Mouse (Mus musculus) erythroid progenitor cell, adult 5-6 weeks (primary cell): ENCODE results near the gene Pgap3. TPM values are rescaled to one million over a fixed set of nuclear protein-coding genes. Genes with fewer than 3 reads are reported as not detected.

Source experiments
- ATAC-seq: replicated peaks from 2 replicates; pipeline ENCODE4 v1.8.0; 2016; ENCODE audit warnings: moderate number of reproducible peaks, mild to moderate bottlenecking, moderate TSS enrichment, inconsistent platforms; ENCODE audit not compliant: poor library complexity, low FRiP score, severe bottlenecking
- total RNA-seq, 2 experiments: library from RNA; stranded (forward) in 1 of 2; stranded (reverse) in 1 of 2; fragments of 150-400 nt in 1 of 2; fragments of 186-747, 209-891 nt in 1 of 2; gene quantifications; 2 replicates each; pipeline versions ENCODE4 v1.2.3 to v1.2.4; 2015 to 2017; ENCODE audit warnings: low replicate concordance in 2 of 2

The Pgap3 gene
- total RNA-seq, 2 experiments from 2014 or later: 2.4 to 3.4 TPM

DNA sequence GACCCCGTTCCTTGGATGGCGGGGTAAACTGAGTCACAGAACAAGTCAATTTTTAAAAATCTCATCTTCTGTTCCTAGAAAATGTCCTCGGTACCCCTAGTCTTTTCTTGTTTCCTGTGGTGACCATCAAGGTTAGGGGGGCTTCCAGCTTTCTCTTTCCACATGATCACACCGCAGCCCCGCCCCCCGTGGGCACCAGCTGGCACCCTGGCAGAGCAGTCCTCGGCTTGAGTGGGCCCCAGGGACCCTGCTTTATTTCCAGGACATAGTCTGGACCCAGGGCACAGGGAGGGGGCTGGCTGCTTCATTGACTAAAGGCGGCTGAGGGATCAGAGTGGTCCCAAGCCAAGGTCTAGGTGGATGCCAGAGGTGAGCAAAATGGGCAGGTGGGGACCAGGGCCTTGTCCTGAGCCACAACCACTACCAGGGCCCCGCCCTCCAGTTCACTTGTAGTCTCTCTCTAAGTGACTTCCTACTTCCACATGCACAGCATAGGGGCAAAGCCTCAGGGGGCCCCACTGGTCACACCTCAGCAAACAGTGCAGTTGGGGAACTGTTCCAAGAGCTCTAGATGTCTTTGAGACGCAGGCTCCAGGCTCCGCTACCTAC lies 60.5 kb downstream of the Pgap3 start:
- no peak for ATAC-seq

GRCm38 (mm10) chr11:98339071-98339501 lies 61.2 kb downstream of the Pgap3 start:
- ATAC-seq: no peak

Other genes with a start within 250 kb of the Pgap3 start
- 46.9 and 62.9 TPM in 2 replicates for gene Med1, start 207.2 kb downstream of the Pgap3 start, total RNA-seq (2015; ENCODE audit: low replicate concordance)
- 29.0 and 35.2 TPM in 2 replicates for gene Med1, start 207.2 kb downstream of the Pgap3 start, total RNA-seq (2017; ENCODE audit: low replicate concordance)
- 58.0 and 63.3 TPM in 2 replicates for gene Cdk12, start 197.4 kb downstream of the Pgap3 start, total RNA-seq (2015; ENCODE audit: low replicate concordance)
- 61.8 and 66.0 TPM in 2 replicates for gene Cdk12, start 197.4 kb downstream of the Pgap3 start, total RNA-seq (2017; ENCODE audit: low replicate concordance)
- not detected in 2 replicates for gene Neurod2, start 70.8 kb downstream of the Pgap3 start, total RNA-seq (2015; ENCODE audit: low replicate concordance)
- gene Neurod2, start 70.8 kb downstream of the Pgap3 start, total RNA-seq (2017; ENCODE audit: low replicate concordance): not detected in 2 replicates
- not detected in 2 replicates for gene Ppp1r1b, start 52.1 kb downstream of the Pgap3 start, total RNA-seq (2015; ENCODE audit: low replicate concordance)
- gene Ppp1r1b, start 52.1 kb downstream of the Pgap3 start, total RNA-seq (2017; ENCODE audit: low replicate concordance): not detected in 2 replicates
- 4.6 and 8.3 TPM in 2 replicates for gene Stard3, start 42.1 kb downstream of the Pgap3 start, total RNA-seq (2015; ENCODE audit: low replicate concordance)
- gene Stard3, start 42.1 kb downstream of the Pgap3 start, total RNA-seq (2017; ENCODE audit: low replicate concordance): 5.6 and 7.6 TPM in 2 replicates
- gene Tcap, start 16.7 kb downstream of the Pgap3 start, total RNA-seq (2015; ENCODE audit: low replicate concordance): not detected in 2 replicates
- gene Tcap, start 16.7 kb downstream of the Pgap3 start, total RNA-seq (2017; ENCODE audit: low replicate concordance): not detected in 2 replicates
- not detected in 2 replicates for gene Pnmt, start 14.0 kb downstream of the Pgap3 start, total RNA-seq (2015; ENCODE audit: low replicate concordance)
- not detected in 2 replicates for gene Pnmt, start 14.0 kb downstream of the Pgap3 start, total RNA-seq (2017; ENCODE audit: low replicate concordance)
- not detected in 2 replicates for gene Erbb2, start 12.0 kb upstream of the Pgap3 start, total RNA-seq (2015; ENCODE audit: low replicate concordance)
- gene Erbb2, start 12.0 kb upstream of the Pgap3 start, total RNA-seq (2017; ENCODE audit: low replicate concordance): 0.39 TPM in 1 of 2 replicates, not detected in the other
- 8.8 and 10.8 TPM in 2 replicates for gene Mien1, start 38.5 kb upstream of the Pgap3 start, total RNA-seq (2015; ENCODE audit: low replicate concordance)
- 5.3 and 6.3 TPM in 2 replicates for gene Mien1, start 38.5 kb upstream of the Pgap3 start, total RNA-seq (2017; ENCODE audit: low replicate concordance)
- gene Grb7, start 45.9 kb upstream of the Pgap3 start, total RNA-seq (2015; ENCODE audit: low replicate concordance): 2.5 and 4.2 TPM in 2 replicates
- gene Grb7, start 45.9 kb upstream of the Pgap3 start, total RNA-seq (2017; ENCODE audit: low replicate concordance): 0.61 TPM in 1 of 2 replicates, not detected in the other
- gene Ikzf3, start 145.5 kb upstream of the Pgap3 start, total RNA-seq (2015; ENCODE audit: low replicate concordance): 19.5 and 21.0 TPM in 2 replicates
- 5.4 and 6.7 TPM in 2 replicates for gene Ikzf3, start 145.5 kb upstream of the Pgap3 start, total RNA-seq (2017; ENCODE audit: low replicate concordance)
- 7.5 and 8.3 TPM in 2 replicates for gene Zpbp2, start 150.6 kb upstream of the Pgap3 start, total RNA-seq (2015; ENCODE audit: low replicate concordance)
- 3.1 and 13.2 TPM in 2 replicates for gene Zpbp2, start 150.6 kb upstream of the Pgap3 start, total RNA-seq (2017; ENCODE audit: low replicate concordance)
- 54.5 and 58.4 TPM in 2 replicates for gene Ormdl3, start 186.9 kb upstream of the Pgap3 start, total RNA-seq (2015; ENCODE audit: low replicate concordance)
- 68.6 and 79.1 TPM in 2 replicates for gene Ormdl3, start 186.9 kb upstream of the Pgap3 start, total RNA-seq (2017; ENCODE audit: low replicate concordance)
- not detected in 2 replicates for gene Lrrc3c, start 197.8 kb upstream of the Pgap3 start, total RNA-seq (2015; ENCODE audit: low replicate concordance)
- gene Lrrc3c, start 197.8 kb upstream of the Pgap3 start, total RNA-seq (2017; ENCODE audit: low replicate concordance): not detected in 2 replicates
- gene Gm12355, start 225.2 kb upstream of the Pgap3 start, total RNA-seq (2015; ENCODE audit: low replicate concordance): 5.4 TPM in 1 of 2 replicates, not detected in the other
- 1.1 and 3.9 TPM in 2 replicates for gene Gm12355, start 225.2 kb upstream of the Pgap3 start, total RNA-seq (2017; ENCODE audit: low replicate concordance)
- not detected in 2 replicates for gene Gsdma3, start 225.9 kb upstream of the Pgap3 start, total RNA-seq (2015; ENCODE audit: low replicate concordance)
- gene Gsdma3, start 225.9 kb upstream of the Pgap3 start, total RNA-seq (2017; ENCODE audit: low replicate concordance): not detected in 2 replicates
- not detected in 2 replicates for gene Gsdma2, start 246.3 kb upstream of the Pgap3 start, total RNA-seq (2015; ENCODE audit: low replicate concordance)
- gene Gsdma2, start 246.3 kb upstream of the Pgap3 start, total RNA-seq (2017; ENCODE audit: low replicate concordance): not detected in 2 replicates